Mouse (Mus musculus) liver, adult 2 months (tissue): ENCODE data around the gene Il3ra.

Experiments used
- CTCF ChIP-seq: fragments of 200-500 bp; IDR thresholded peaks from 2 replicates; pipeline ENCODE4 v1.5.1; 2011; ENCODE audit warnings: low read depth, low read length, control low read depth
- POLR2A ChIP-seq: fragments of 200-500 bp; IDR thresholded peaks from 2 replicates; pipeline ENCODE4 v1.6.1; 2011; ENCODE audit warnings: low read length, control low read depth; ENCODE audit not compliant: insufficient read depth; ENCODE audit errors: extremely low read depth

- TF ChIP-seq CTCF (no peak), POLR2A (no peak)
These were observed 7.1 kb downstream of the Il3ra start for GRCm38 (mm10) chr14:14353081-14353732.
